Mouse (Mus musculus): ENCODE results near the gene Hnrnpa0. TPM values are rescaled to one million over a fixed set of nuclear protein-coding genes. Genes with fewer than 3 reads are reported as not detected.

The Hnrnpa0 gene
- 52.4 and 57.9 TPM in 2 replicates for polyA plus RNA-seq (2015; fragmentation: Nextera tagmentation; extraction: Ambion mirVana)

- Histone ChIP-seq H3K36me3 (no peaks in the 10 kb centered on the region), H3K9me3 (no peaks in the 10 kb centered on the region), H3K4me3 (peak within 1 kb of the TSS; percentile 95), H3K27me3 (no peaks in the 10 kb centered on the region), H3K4me1 (peaks cover 39% of the 10 kb centered on the region), H3K27ac (replicated peaks) (peak within 1 kb of the TSS; percentile 99), H3K4me2 (replicated peaks) (peak within 1 kb of the TSS; percentile 73), H3K9ac (replicated peaks) (peak within 1 kb of the TSS; percentile 97)
- ATAC-seq (replicated peaks) = peak; percentile 94
- WGBS = under 1% methylated on average over 44 of the region's 62 CpGs
Observed at GRCm38 (mm10) chr13:58128396-58128767, at the start of gene Hnrnpa0. Hnrnpa0 (minus strand) TSS chr13:58128556.

GRCm38 (mm10) chr13:58177511-58178208, 49.3 kb upstream of the Hnrnpa0 start:
- H3K36me3 ChIP-seq = peaks cover 59% of the 10 kb centered on the region
- WGBS = 86% methylated on average over 9 of the region's 9 CpGs
- no peaks in the 10 kb centered on the region for H3K9me3 ChIP-seq
- H3K4me3 ChIP-seq = no peak overlapping the region
- H3K4me2 ChIP-seq (replicated peaks) = no peak overlapping the region
- no peak overlapping the region for H3K9ac ChIP-seq (replicated peaks)
- H3K4me1 ChIP-seq = no peaks in the 10 kb centered on the region
- ATAC-seq (replicated peaks) = no peak
- H3K27ac ChIP-seq (replicated peaks) = no peak overlapping the region
- no peaks in the 10 kb centered on the region for H3K27me3 ChIP-seq

- 93% methylated on average over 3 of the region's 3 CpGs for WGBS
- H3K9me3 ChIP-seq = no peaks in the 10 kb centered on the region
- no peaks in the 10 kb centered on the region for H3K4me1 ChIP-seq
- H3K4me2 ChIP-seq (replicated peaks) = no peak overlapping the region
- H3K27ac ChIP-seq (replicated peaks) = no peak overlapping the region
- no peak overlapping the region for H3K9ac ChIP-seq (replicated peaks)
- no peak overlapping the region for H3K4me3 ChIP-seq
- H3K36me3 ChIP-seq = peaks cover 53% of the 10 kb centered on the region
- no peaks in the 10 kb centered on the region for H3K27me3 ChIP-seq
- ATAC-seq (replicated peaks) = no peak
Observed at GRCm38 (mm10) chr13:58176105-58176504, 47.7 kb upstream of the Hnrnpa0 start.

- ATAC-seq (replicated peaks) = no peak
- Histone ChIP-seq H3K9ac (replicated peaks) (no peak overlapping the region), H3K27ac (replicated peaks) (no peak overlapping the region)
Observed at GRCm38 (mm10) chr13:58168119-58168518, 39.8 kb upstream of the Hnrnpa0 start.

GRCm38 (mm10) chr13:58163343-58163742, 35.0 kb upstream of the Hnrnpa0 start:
- Histone ChIP-seq H3K9me3 (no peaks in the 10 kb centered on the region), H3K4me3 (no peak overlapping the region), H3K36me3 (peaks cover 35% of the 10 kb centered on the region), H3K27ac (replicated peaks) (no peak overlapping the region), H3K9ac (replicated peaks) (no peak overlapping the region), H3K4me1 (peaks cover 2% of the 10 kb centered on the region), H3K27me3 (no peaks in the 10 kb centered on the region), H3K4me2 (replicated peaks) (no peak overlapping the region)
- ATAC-seq (replicated peaks) = no peak
- 94% methylated on average over 12 of the region's 12 CpGs for WGBS

More at GRCm38 (mm10) chr13:58168119-58168518, 39.8 kb upstream of the Hnrnpa0 start:
- H3K4me3 ChIP-seq = no peak overlapping the region
- no peak overlapping the region for H3K4me2 ChIP-seq (replicated peaks)
- no peaks in the 10 kb centered on the region for H3K9me3 ChIP-seq
- H3K4me1 ChIP-seq = no peaks in the 10 kb centered on the region
- H3K36me3 ChIP-seq = peaks cover 12% of the 10 kb centered on the region
- no peaks in the 10 kb centered on the region for H3K27me3 ChIP-seq

GRCm38 (mm10) chr13:58160761-58161160, 32.4 kb upstream of the Hnrnpa0 start:
- 96% methylated on average over 15 of the region's 15 CpGs for WGBS
- Histone ChIP-seq H3K4me2 (replicated peaks) (no peak overlapping the region), H3K4me1 (peaks cover 12% of the 10 kb centered on the region), H3K36me3 (peaks cover 35% of the 10 kb centered on the region), H3K9ac (replicated peaks) (no peak overlapping the region), H3K27ac (replicated peaks) (no peak overlapping the region), H3K9me3 (no peaks in the 10 kb centered on the region), H3K27me3 (no peaks in the 10 kb centered on the region), H3K4me3 (no peak overlapping the region)
- ATAC-seq (replicated peaks) = no peak

GRCm38 (mm10) chr13:58158099-58158912, 29.9 kb upstream of the Hnrnpa0 start:
- peak overlapping the region; percentile 74 for H3K27ac ChIP-seq (replicated peaks)
- 5% methylated on average over 16 of the region's 16 CpGs for WGBS
- H3K27me3 ChIP-seq = no peaks in the 10 kb centered on the region
- ATAC-seq (replicated peaks) = peak; percentile 56
- H3K4me3 ChIP-seq = peak overlapping the region; percentile 94
- H3K4me2 ChIP-seq (replicated peaks) = peak overlapping the region; percentile 94
- H3K4me1 ChIP-seq = peaks cover 12% of the 10 kb centered on the region
- no peaks in the 10 kb centered on the region for H3K9me3 ChIP-seq
- H3K36me3 ChIP-seq = peaks cover 30% of the 10 kb centered on the region
- H3K9ac ChIP-seq (replicated peaks) = peak overlapping the region; percentile 90

- Histone ChIP-seq H3K9me3 (no peaks in the 10 kb centered on the region), H3K4me3 (peak within 1 kb of the TSS; percentile 94), H3K9ac (replicated peaks) (peak within 1 kb of the TSS; percentile 90), H3K4me1 (peaks cover 12% of the 10 kb centered on the region), H3K36me3 (peaks cover 24% of the 10 kb centered on the region), H3K27me3 (no peaks in the 10 kb centered on the region), H3K27ac (replicated peaks) (peak within 1 kb of the TSS; percentile 74), H3K4me2 (replicated peaks) (peak within 1 kb of the TSS; percentile 94)
- WGBS = under 1% methylated on average over 30 of the region's 30 CpGs
- ATAC-seq (replicated peaks) = peak; percentile 81
Observed at GRCm38 (mm10) chr13:58157447-58158098, 29.2 kb upstream of the Hnrnpa0 start, which contains the start of gene Idnk. Idnk (plus strand) TSS chr13:58157649.

GRCm38 (mm10) chr13:58157036-58157435, 28.7 kb upstream of the Hnrnpa0 start:
- no peak for ATAC-seq (replicated peaks)
- Histone ChIP-seq H3K4me1 (peaks cover 12% of the 10 kb centered on the region), H3K27me3 (no peaks in the 10 kb centered on the region), H3K4me3 (peak overlapping the region; percentile 94), H3K9ac (replicated peaks) (peak overlapping the region; percentile 90), H3K4me2 (replicated peaks) (peak overlapping the region; percentile 94), H3K36me3 (peaks cover 23% of the 10 kb centered on the region), H3K9me3 (no peaks in the 10 kb centered on the region), H3K27ac (replicated peaks) (peak overlapping the region; percentile 74; the same call in 1 of the 2 replicates)
- WGBS = 27% methylated on average over 8 of the region's 8 CpGs

GRCm38 (mm10) chr13:58156031-58156430, 27.7 kb upstream of the Hnrnpa0 start:
- H3K27me3 ChIP-seq = no peaks in the 10 kb centered on the region
- H3K36me3 ChIP-seq = peaks cover 14% of the 10 kb centered on the region
- peaks cover 12% of the 10 kb centered on the region for H3K4me1 ChIP-seq
- no peak for ATAC-seq (replicated peaks)
- H3K27ac ChIP-seq (replicated peaks) = no peak overlapping the region
- H3K4me2 ChIP-seq (replicated peaks) = no peak overlapping the region
- WGBS = 95% methylated on average over 2 of the region's 2 CpGs
- H3K4me3 ChIP-seq = no peak overlapping the region
- no peak overlapping the region for H3K9ac ChIP-seq (replicated peaks)
- no peaks in the 10 kb centered on the region for H3K9me3 ChIP-seq

GRCm38 (mm10) chr13:58150442-58150841, 22.1 kb upstream of the Hnrnpa0 start:
- Histone ChIP-seq H3K27me3 (no peaks in the 10 kb centered on the region), H3K4me1 (peaks cover 8% of the 10 kb centered on the region), H3K9me3 (no peaks in the 10 kb centered on the region), H3K9ac (replicated peaks) (no peak overlapping the region), H3K4me3 (no peak overlapping the region), H3K36me3 (no peaks in the 10 kb centered on the region), H3K27ac (replicated peaks) (no peak overlapping the region), H3K4me2 (replicated peaks) (no peak overlapping the region)
- WGBS = 80% methylated on average over 11 of the region's 11 CpGs
- no peak for ATAC-seq (replicated peaks)

GRCm38 (mm10) chr13:58149629-58150028, 21.3 kb upstream of the Hnrnpa0 start:
- Histone ChIP-seq H3K4me2 (replicated peaks) (no peak overlapping the region), H3K4me3 (no peak overlapping the region), H3K27me3 (no peaks in the 10 kb centered on the region), H3K9ac (replicated peaks) (no peak overlapping the region), H3K27ac (replicated peaks) (no peak overlapping the region), H3K4me1 (peaks cover 8% of the 10 kb centered on the region), H3K9me3 (no peaks in the 10 kb centered on the region), H3K36me3 (no peaks in the 10 kb centered on the region)
- ATAC-seq (replicated peaks) = no peak
- 92% methylated on average over 3 of the region's 3 CpGs for WGBS

All from forebrain, embryonic 15.5 days (tissue).